Comparison of ENCODE assay signal across 13 mouse cellular contexts in genomic region chr10:60353241-60354002, GRCm38 (mm10). TPM values are rescaled to one million over a fixed set of nuclear protein-coding genes. Genes with fewer than 3 reads are reported as not detected.
DNase-seq lines count a peak whose midpoint lies in the region; ATAC-seq and TF ChIP-seq lines count a peak whose summit lies in the region.
"Had no signal": no experiment of that assay in that cellular context is flagged by ENCODE, and none has a peak within 500 bp of the region (broad histone marks: within the 10 kb centered on the region; RNA-seq: fewer than 3 reads in every experiment).

No protein-coding gene starts in this region.

- no peak for DNase-seq in lung, adult 2 months
- no peak for DNase-seq in lung, postnatal 14 days
- DNase-seq in embryonic facial prominence, embryonic 10.5 days (ENCODE audit: low spot score), result no peak
- peak; percentile 58 to 84 for DNase-seq in heart, adult 9 months (ENCODE audit: low spot score in 2 of 2)
- no peak for DNase-seq in embryo, embryonic 11 days
- no peak for DNase-seq in ovary, postnatal 14 days (ENCODE audit: low spot score)
- DNase-seq in ovary, postnatal 36 days (ENCODE audit: low spot score), result no peak
- DNase-seq: adrenal gland, adult 2 months; cerebellum, adult 2 months; left cerebral cortex, postnatal 4 days had no signal

- no peak overlapping the region for H3K4me3 ChIP-seq in lung, adult 2 months (replicated peaks; ENCODE audit: extremely low read depth, low read depth, low read length)
- H3K4me3 ChIP-seq in embryonic facial prominence, embryonic 10.5 days, result no peak overlapping the region
- H3K4me3 ChIP-seq in limb, embryonic 12.5 days (replicated peaks), result no peak overlapping the region
- H3K4me3 ChIP-seq: forebrain, embryonic 13.5 days had no signal

- no peaks in the 10 kb centered on the region for H3K36me3 ChIP-seq in embryonic facial prominence, embryonic 10.5 days (replicated peaks)
- H3K36me3 ChIP-seq in limb, embryonic 12.5 days, result no peaks in the 10 kb centered on the region
- H3K36me3 ChIP-seq: G1E had no signal

- peak overlapping the region; percentile 72 for H3K27ac ChIP-seq in embryonic facial prominence, embryonic 10.5 days (replicated peaks)
- H3K27ac ChIP-seq in limb, embryonic 12.5 days, result peak overlapping the region; percentile 62; the same call in 1 of the 2 replicates
- H3K27ac ChIP-seq: forebrain, embryonic 13.5 days had no signal

- H3K4me2 ChIP-seq in limb, embryonic 12.5 days, result no peak overlapping the region
- H3K4me2 ChIP-seq: forebrain, embryonic 13.5 days had no signal

- H3K9me3 ChIP-seq in embryonic facial prominence, embryonic 10.5 days, result no peaks in the 10 kb centered on the region
- no peaks in the 10 kb centered on the region for H3K9me3 ChIP-seq in limb, embryonic 12.5 days
- H3K9me3 ChIP-seq: forebrain, embryonic 13.5 days; G1E had no signal

- H3K27me3 ChIP-seq in embryonic facial prominence, embryonic 10.5 days (replicated peaks; ENCODE audit: low read depth, poor library complexity, severe bottlenecking), result peaks cover 7% of the 10 kb centered on the region
- H3K27me3 ChIP-seq in limb, embryonic 12.5 days, result peaks cover under 1% of the 10 kb centered on the region; the same call in 1 of the 2 replicates
- H3K27me3 ChIP-seq: forebrain, embryonic 13.5 days had no signal

- peaks cover 23% of the 10 kb centered on the region for H3K4me1 ChIP-seq in lung, adult 2 months (ENCODE audit: control insufficient read depth, insufficient read depth, low read length)
- peaks cover 79% of the 10 kb centered on the region for H3K4me1 ChIP-seq in embryonic facial prominence, embryonic 10.5 days
- peaks cover 45% of the 10 kb centered on the region for H3K4me1 ChIP-seq in limb, embryonic 12.5 days (replicated peaks)

- 0 out of 2 replicates have a peak, but pooled peaks have one; percentile 15 for TF ChIP-seq POLR2A in lung, adult 2 months (IDR thresholded peaks at IDR 0.05; ENCODE audit: borderline replicate concordance, extremely low read depth, low read depth, low read length)

- no peak overlapping the region for H3K9ac ChIP-seq in limb, embryonic 12.5 days (replicated peaks)
- H3K9ac ChIP-seq: forebrain, embryonic 13.5 days had no signal

- ATAC-seq in limb, embryonic 12.5 days (ENCODE audit: insufficient number of reproducible peaks, insufficient read depth, low FRiP score, low TSS enrichment, low read depth), result no peak
- ATAC-seq: forebrain, embryonic 13.5 days had no signal

- 50% methylated on average over 5 of the region's 5 CpGs for WGBS in lung, adult 2 months
- 61% methylated on average over 5 of the region's 5 CpGs for WGBS in embryonic facial prominence, embryonic 10.5 days
- 67% methylated on average over 5 of the region's 5 CpGs for WGBS in limb, embryonic 12.5 days

- no peak for TF ChIP-seq CTCF in lung, adult 2 months (IDR thresholded peaks at IDR 0.05; ENCODE audit: insufficient read depth, low read length)

RNA-seq across cellular contexts. Expression of gene Vsir, which starts 6.8 kb away (rescaled TPM):
- 87.9 and 105 TPM in 2 replicates for polyA plus RNA-seq in lung, adult 2 months (2012; rRNA removed)
- 2.3 and 2.6 TPM in 2 replicates for polyA plus RNA-seq in embryonic facial prominence, embryonic 10.5 days (2016; fragmentation: Nextera tagmentation; extraction: Ambion mirVana)
- polyA plus RNA-seq in limb, embryonic 12.5 days (2016; fragmentation: Nextera tagmentation; extraction: Ambion mirVana), result 1.7 and 1.8 TPM in 2 replicates

RNA-seq across cellular contexts. Expression of gene Gm17455, which starts 46.1 kb away (rescaled TPM):
- 0.33 and 1.2 TPM in 2 replicates for polyA plus RNA-seq in lung, adult 2 months (2012; rRNA removed)
- 0.96 and 2.6 TPM in 2 replicates for polyA plus RNA-seq in embryonic facial prominence, embryonic 10.5 days (2016; fragmentation: Nextera tagmentation; extraction: Ambion mirVana)
- 1.6 and 1.8 TPM in 2 replicates for polyA plus RNA-seq in limb, embryonic 12.5 days (2016; fragmentation: Nextera tagmentation; extraction: Ambion mirVana)
- polyA plus RNA-seq: G1E had no signal

Comparison
In these comparisons a context has a peak if more than half of its experiments do, and no peak if none do; other contexts are left out.
1. DNase-seq: peak in heart, adult 9 months (2 of 2); none in lung, adult 2 months (single experiment), lung, postnatal 14 days (single experiment), embryonic facial prominence, embryonic 10.5 days (single experiment), embryo, embryonic 11 days (single experiment), ovary, postnatal 14 days (single experiment) and ovary, postnatal 36 days (single experiment).
2. RNA of gene Vsir, which starts 6.8 kb away (polyA plus RNA-seq): 87.9 to 105 TPM in lung, adult 2 months; 2.3 to 2.6 TPM in embryonic facial prominence, embryonic 10.5 days and 1.7 to 1.8 TPM in limb, embryonic 12.5 days; every median in the first group is over 10 times any median in the second.